Mouse (Mus musculus) neural tube, embryonic 11.5 days (tissue): ENCODE data around the gene Sh3bgrl. TPM values are rescaled to one million over a fixed set of nuclear protein-coding genes. Genes with fewer than 3 reads are reported as not detected.

Experiments
- ATAC-seq: fragments of 200-750 bp; cut with Nextera tagmentation; 2 replicates; pipeline ENCODE4 v1.8.0; 2017; ENCODE audit warnings: moderate number of reproducible peaks, mild to moderate bottlenecking, moderate TSS enrichment, moderate library complexity; ENCODE audit not compliant: insufficient read depth, low FRiP score, low TSS enrichment
- DNase-seq: peaks from one replicate; pipeline ENCODE4 v3.0.0-alpha.2; 2015; ENCODE audit warnings: low spot score
- H3K27ac ChIP-seq: fragments of 300-500 bp; sonication (generic); 2 replicates; pipeline ENCODE4 v1.5.1; 2014; ENCODE audit warnings: low read depth, mild to moderate bottlenecking, low read length
- H3K27me3 ChIP-seq: fragments of 300-500 bp; sonication (generic); 2 replicates; pipeline ENCODE4 v1.6.1; 2014; ENCODE audit warnings: mild to moderate bottlenecking, low read length, mixed read lengths; ENCODE audit not compliant: control insufficient read depth, insufficient read depth
- H3K36me3 ChIP-seq: fragments of 300-500 bp; sonication (generic); 2 replicates; pipeline ENCODE4 v1.6.1; 2014; ENCODE audit warnings: mild to moderate bottlenecking, low read length, moderate library complexity, mixed read lengths; ENCODE audit not compliant: control insufficient read depth, insufficient read depth
- H3K4me1 ChIP-seq: fragments of 300-500 bp; sonication (generic); 2 replicates; pipeline ENCODE4 v1.6.1; 2014; ENCODE audit warnings: low read length, mixed read lengths; ENCODE audit not compliant: control insufficient read depth, insufficient read depth
- H3K4me2 ChIP-seq: fragments of 300-500 bp; sonication (generic); 2 replicates; pipeline ENCODE4 v1.6.1; 2014; ENCODE audit warnings: low read depth, mild to moderate bottlenecking, moderate library complexity
- H3K4me3 ChIP-seq: fragments of 300-500 bp; sonication (generic); 2 replicates; pipeline ENCODE4 v1.5.1; 2014; ENCODE audit warnings: low read depth, low read length
- H3K9ac ChIP-seq: fragments of 300-500 bp; sonication (generic); 2 replicates; pipeline ENCODE4 v1.6.1; 2014; ENCODE audit warnings: mild to moderate bottlenecking, low read length
- H3K9me3 ChIP-seq: fragments of 300-500 bp; sonication (generic); 2 replicates; pipeline ENCODE4 v1.6.1; 2016; ENCODE audit warnings: low read length; ENCODE audit not compliant: control insufficient read depth
- WGBS: fragments of 180-500 bp; shearing (Covaris S2); extraction: QIAGEN DNeasy Blood & Tissue Kit; methylation state at CpG from one replicate; pipeline ENCODE4 v1.1.7; 2014; 5-methylcytosine and 5-hydroxymethylcytosine counted together
- polyA plus RNA-seq: library from polyadenylated mRNA; unstranded; fragments of >200 nt; fragmentation: Nextera tagmentation; extraction: Ambion mirVana; gene quantifications from 2 replicates; pipeline ENCODE4 v1.2.1, GENCODE M21; 2014

The Sh3bgrl gene
- polyA plus RNA-seq, 1 experiment from 2014 or later, result 138 TPM

- Histone ChIP-seq H3K4me2 (no peak overlapping the region), H3K4me3 (no peak overlapping the region), H3K9me3 (no peaks in the 10 kb centered on the region), H3K36me3 (no peaks in the 10 kb centered on the region), H3K4me1 (no peaks in the 10 kb centered on the region), H3K9ac (no peak overlapping the region), H3K27ac (no peak overlapping the region), H3K27me3 (no peaks in the 10 kb centered on the region)
- 91% methylated on average over 1 of the region's 1 CpGs for WGBS
- DNase-seq (no peak), ATAC-seq (no peak)
These were observed 31.7 kb downstream of the Sh3bgrl start for GRCm38 (mm10) chrX:109126847-109127246.

- DNase-seq (no peak), ATAC-seq (no peak)
- H3K4me1 ChIP-seq, result no peaks in the 10 kb centered on the region
- H3K4me3 ChIP-seq, result no peak overlapping the region
- H3K27ac ChIP-seq, result no peak overlapping the region
- no peaks in the 10 kb centered on the region for H3K27me3 ChIP-seq
- H3K36me3 ChIP-seq, result no peaks in the 10 kb centered on the region
- 60% methylated on average over 7 of the region's 7 CpGs for WGBS
- H3K4me2 ChIP-seq, result no peak overlapping the region
- no peaks in the 10 kb centered on the region for H3K9me3 ChIP-seq
- H3K9ac ChIP-seq, result no peak overlapping the region
These were observed 32.5 kb downstream of the Sh3bgrl start for GRCm38 (mm10) chrX:109127551-109128088.

- no peak for DNase-seq
- no peak overlapping the region for H3K4me2 ChIP-seq
- H3K4me3 ChIP-seq, result no peak overlapping the region
- no peak overlapping the region for H3K9ac ChIP-seq
- no peaks in the 10 kb centered on the region for H3K27me3 ChIP-seq
- no peak overlapping the region for H3K27ac ChIP-seq
- no peaks in the 10 kb centered on the region for H3K9me3 ChIP-seq
- ATAC-seq, result no peak
- no peaks in the 10 kb centered on the region for H3K36me3 ChIP-seq
- H3K4me1 ChIP-seq, result no peaks in the 10 kb centered on the region
- 93% methylated on average over 1 of the region's 1 CpGs for WGBS
These were observed 34.9 kb downstream of the Sh3bgrl start for GRCm38 (mm10) chrX:109130066-109130465.

GRCm38 (mm10) chrX:109131834-109132233 is 36.7 kb downstream of the Sh3bgrl start:
- no peak overlapping the region for H3K4me3 ChIP-seq
- H3K9me3 ChIP-seq, result no peaks in the 10 kb centered on the region
- no peak overlapping the region for H3K27ac ChIP-seq
- H3K9ac ChIP-seq, result no peak overlapping the region
- DNase-seq, result no peak
- no peaks in the 10 kb centered on the region for H3K4me1 ChIP-seq
- no peak for ATAC-seq
- no peaks in the 10 kb centered on the region for H3K36me3 ChIP-seq
- no peak overlapping the region for H3K4me2 ChIP-seq
- 87% methylated on average over 2 of the region's 2 CpGs for WGBS
- H3K27me3 ChIP-seq, result no peaks in the 10 kb centered on the region

- no peak for ATAC-seq
- H3K9ac ChIP-seq, result no peak overlapping the region
These were observed 37.3 kb downstream of the Sh3bgrl start for GRCm38 (mm10) chrX:109132463-109132862.

GRCm38 (mm10) chrX:109133500-109133899 is 38.3 kb downstream of the Sh3bgrl start:
- WGBS, result 75% methylated on average over 2 of the region's 2 CpGs
- H3K4me3 ChIP-seq, result no peak overlapping the region
- no peak for DNase-seq
- H3K27ac ChIP-seq, result no peak overlapping the region
- H3K36me3 ChIP-seq, result no peaks in the 10 kb centered on the region
- no peak overlapping the region for H3K4me2 ChIP-seq
- no peaks in the 10 kb centered on the region for H3K4me1 ChIP-seq
- ATAC-seq, result no peak
- H3K9me3 ChIP-seq, result no peaks in the 10 kb centered on the region
- no peak overlapping the region for H3K9ac ChIP-seq
- no peaks in the 10 kb centered on the region for H3K27me3 ChIP-seq

More at GRCm38 (mm10) chrX:109132463-109132862, 37.3 kb downstream of the Sh3bgrl start:
- Histone ChIP-seq H3K4me2 (no peak overlapping the region), H3K27ac (no peak overlapping the region), H3K4me1 (no peaks in the 10 kb centered on the region), H3K4me3 (no peak overlapping the region), H3K27me3 (no peaks in the 10 kb centered on the region), H3K9me3 (no peaks in the 10 kb centered on the region), H3K36me3 (no peaks in the 10 kb centered on the region)
- 85% methylated on average over 1 of the region's 1 CpGs for WGBS
- no peak for DNase-seq

GRCm38 (mm10) chrX:109136306-109136705 is 41.1 kb downstream of the Sh3bgrl start:
- no peaks in the 10 kb centered on the region for H3K4me1 ChIP-seq
- no peak overlapping the region for H3K27ac ChIP-seq
- H3K9me3 ChIP-seq, result no peaks in the 10 kb centered on the region
- ATAC-seq (no peak), DNase-seq (no peak)
- no peaks in the 10 kb centered on the region for H3K27me3 ChIP-seq
- H3K9ac ChIP-seq, result no peak overlapping the region
- H3K4me3 ChIP-seq, result no peak overlapping the region
- no peak overlapping the region for H3K4me2 ChIP-seq
- no peaks in the 10 kb centered on the region for H3K36me3 ChIP-seq

- DNase-seq (no peak), ATAC-seq (no peak)
- no peak overlapping the region for H3K9ac ChIP-seq
- no peak overlapping the region for H3K27ac ChIP-seq
- no peaks in the 10 kb centered on the region for H3K27me3 ChIP-seq
- 88% methylated on average over 2 of the region's 2 CpGs for WGBS
- no peak overlapping the region for H3K4me2 ChIP-seq
- no peaks in the 10 kb centered on the region for H3K4me1 ChIP-seq
- no peak overlapping the region for H3K4me3 ChIP-seq
- H3K36me3 ChIP-seq, result no peaks in the 10 kb centered on the region
- H3K9me3 ChIP-seq, result no peaks in the 10 kb centered on the region
These were observed 41.7 kb downstream of the Sh3bgrl start for GRCm38 (mm10) chrX:109136820-109137219.

GRCm38 (mm10) chrX:109137295-109137694 is 42.1 kb downstream of the Sh3bgrl start:
- Histone ChIP-seq H3K27ac (no peak overlapping the region), H3K4me2 (no peak overlapping the region), H3K9me3 (no peaks in the 10 kb centered on the region), H3K9ac (no peak overlapping the region), H3K4me3 (no peak overlapping the region), H3K4me1 (no peaks in the 10 kb centered on the region), H3K36me3 (no peaks in the 10 kb centered on the region), H3K27me3 (no peaks in the 10 kb centered on the region)
- no peak for DNase-seq
- WGBS, result 75% methylated on average over 2 of the region's 2 CpGs
- ATAC-seq, result no peak
